Mouse (Mus musculus): ENCODE measurements around the gene Stxbp1.
A peak's percentile ranks its signal among the peaks of the same experiment; 100 is the strongest.

The Stxbp1 gene

DNA sequence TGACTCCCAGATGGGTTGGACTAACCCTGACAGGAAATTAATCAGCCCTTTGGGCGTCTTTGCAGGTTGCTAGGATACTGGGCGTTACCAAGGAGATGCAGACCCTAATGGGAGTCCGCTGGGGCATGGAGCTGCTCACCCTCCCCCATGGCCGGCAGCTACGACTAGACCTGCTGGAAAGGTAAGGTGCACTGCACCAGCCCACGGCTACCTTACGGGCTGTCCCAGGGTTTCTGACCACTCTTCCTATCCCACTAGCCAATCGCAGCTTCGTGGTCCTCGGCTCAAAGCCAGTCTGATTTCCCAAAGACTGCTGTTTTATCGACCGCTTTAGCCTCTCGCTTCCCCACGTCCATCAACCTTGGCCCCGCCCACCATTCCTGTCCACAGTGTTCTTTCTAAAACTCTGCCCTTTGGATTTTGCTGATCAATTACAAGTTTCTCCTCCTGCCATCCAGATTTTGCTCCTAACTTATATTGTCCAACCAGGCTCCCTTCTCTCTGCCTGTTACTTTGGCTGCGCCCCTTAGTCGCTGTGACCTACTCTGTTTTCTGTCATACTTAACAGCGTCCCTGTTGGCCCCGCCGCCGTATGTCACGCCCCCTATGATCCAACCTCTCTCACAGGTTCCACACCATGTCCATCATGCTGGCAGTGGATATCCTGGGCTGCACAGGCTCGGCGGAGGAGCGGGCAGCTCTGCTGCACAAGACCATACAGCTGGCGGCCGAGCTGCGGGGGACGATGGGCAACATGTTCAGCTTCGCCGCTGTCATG lies 96.0 kb downstream of the Stxbp1 start:
- no peak for DNase-seq

DNA sequence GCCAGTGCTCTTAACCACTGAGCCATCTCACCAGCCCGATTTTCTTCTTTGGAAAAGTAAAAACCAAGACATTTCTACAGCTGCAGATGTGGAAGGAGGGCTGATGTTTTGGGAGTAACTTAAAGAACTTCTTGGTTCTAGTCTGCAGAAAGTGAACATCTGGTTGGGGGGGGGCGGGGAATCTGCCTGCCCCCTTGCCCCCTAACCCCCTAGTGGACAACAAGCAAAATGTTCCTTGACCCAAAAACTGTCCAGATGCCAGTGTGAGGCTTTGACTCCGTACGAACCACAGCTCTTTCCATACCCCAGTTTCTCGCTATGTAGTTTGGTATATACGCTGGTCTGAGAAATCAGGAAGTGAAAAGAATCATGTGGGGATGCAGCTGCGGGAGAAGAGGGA lies 96.8 kb downstream of the Stxbp1 start:
- DNase-seq = no peak

DNA sequence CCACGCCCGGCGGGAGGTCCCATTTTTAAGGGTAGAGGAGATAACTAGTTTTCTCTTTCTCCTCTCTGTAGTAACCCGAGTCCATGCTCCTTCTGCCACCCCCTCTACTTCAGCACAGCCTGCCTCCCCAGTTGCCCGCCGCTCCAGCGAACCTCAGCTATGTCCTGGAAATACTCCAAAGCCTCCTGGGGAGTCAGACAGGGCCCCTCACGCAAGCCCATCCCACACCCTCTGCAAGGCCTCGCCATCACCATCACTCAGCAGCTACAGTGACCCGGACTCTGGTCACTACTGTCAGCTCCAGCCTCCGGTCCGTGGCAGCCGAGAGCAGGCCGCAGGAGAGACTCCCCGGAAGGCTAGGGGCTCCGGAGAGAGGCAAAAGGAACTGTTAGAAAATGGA lies 98.0 kb downstream of the Stxbp1 start:
- DNase-seq = no peak

DNA sequence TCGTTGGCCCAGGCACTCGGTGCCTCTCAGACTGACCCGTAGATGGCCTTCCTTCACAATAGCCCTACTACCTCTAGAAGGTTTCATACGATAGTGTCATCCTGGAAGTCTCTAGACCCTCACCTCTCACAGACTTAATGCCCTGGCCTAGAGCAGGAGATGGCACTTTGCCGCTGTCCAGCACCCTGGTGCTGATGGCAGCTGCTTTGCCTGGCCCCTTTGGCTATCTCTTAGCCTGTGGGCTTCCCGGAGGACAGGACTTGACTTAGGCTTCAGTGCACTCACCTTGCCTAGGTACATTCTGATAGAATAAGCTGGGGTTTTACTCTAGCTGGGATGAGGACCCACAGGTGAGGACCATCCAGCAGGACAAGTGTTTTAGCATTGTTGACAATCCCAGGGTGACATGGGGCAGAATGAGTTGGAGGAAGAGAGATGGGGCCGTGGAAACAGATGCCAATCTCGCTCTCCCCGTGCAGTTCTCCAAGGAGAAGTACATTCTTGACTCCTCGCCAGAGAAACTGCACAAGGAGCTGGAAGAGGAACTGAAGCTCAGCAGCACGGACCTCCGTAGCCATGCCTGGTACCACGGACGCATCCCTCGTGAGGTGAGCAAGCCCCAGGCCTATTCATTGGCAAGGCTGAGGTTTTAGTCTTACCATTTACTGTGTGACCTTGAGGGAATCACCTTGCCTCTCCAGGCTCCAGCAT lies 102.6 kb downstream of the Stxbp1 start:
- no peak for DNase-seq

DNA sequence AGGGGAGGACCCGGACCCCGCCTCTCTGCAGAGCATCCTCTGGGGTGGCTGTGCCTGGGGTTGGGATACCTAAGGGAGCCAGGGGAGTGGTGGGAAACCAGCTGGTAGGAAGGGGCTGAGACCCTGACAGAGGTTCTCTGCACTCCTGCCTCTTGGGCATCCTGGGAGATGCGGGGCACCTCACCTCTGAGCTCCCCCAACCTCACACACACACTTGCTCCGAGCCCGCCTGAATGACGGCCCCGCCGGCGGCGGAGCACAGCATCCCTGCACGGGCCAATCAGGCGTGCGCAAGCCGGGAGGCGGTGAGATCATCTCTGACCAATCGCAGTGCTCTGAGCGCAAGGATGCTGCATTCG lies 104.9 kb downstream of the Stxbp1 start:
- DNase-seq = peak; percentile 94 to 96

DNA sequence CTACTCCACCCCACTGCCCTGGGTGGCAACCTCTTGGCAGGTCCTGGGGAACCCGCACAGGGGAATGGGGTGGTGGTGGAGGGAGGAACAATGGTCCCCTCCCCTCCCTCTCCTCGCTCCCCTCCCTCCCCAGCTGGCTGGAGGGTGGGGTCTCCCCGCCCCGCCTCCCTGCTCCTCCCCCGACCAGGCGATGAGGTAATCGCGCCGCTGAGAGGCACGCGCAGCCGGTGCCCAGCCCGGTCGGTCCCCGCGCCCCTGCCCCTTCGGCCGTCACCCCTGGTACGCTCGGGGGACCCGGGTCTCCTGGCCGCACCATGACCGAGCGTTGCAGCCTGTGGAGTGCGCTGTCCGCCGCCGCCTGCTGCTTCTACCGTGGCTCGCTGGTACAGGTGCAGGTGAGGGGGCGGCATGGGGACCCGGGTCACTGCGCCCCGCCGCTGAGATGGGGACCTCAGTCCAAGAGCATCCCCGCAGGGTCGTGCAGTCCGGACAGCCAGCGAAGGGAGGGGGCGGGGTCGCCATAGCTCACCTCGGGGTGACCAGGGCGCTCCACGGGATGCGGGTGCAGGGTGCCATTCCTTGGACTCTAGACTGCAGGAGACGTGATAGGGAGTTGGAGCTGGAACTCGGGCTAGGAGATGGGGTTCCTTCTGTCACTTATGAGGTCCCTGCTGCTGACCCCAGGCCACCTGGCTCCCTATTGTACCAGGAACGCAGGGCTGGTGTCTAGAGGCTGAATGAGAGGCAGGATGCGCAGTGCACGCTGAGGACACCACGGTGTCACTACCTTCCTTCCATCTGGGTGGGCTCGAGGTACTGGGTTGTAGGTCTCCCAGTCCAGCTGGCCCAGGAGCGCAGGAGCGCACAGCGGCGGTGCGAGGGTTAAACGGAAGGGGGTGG lies 105.5 kb downstream of the Stxbp1 start:
- peak; percentile 85 to 90 for DNase-seq

DNA sequence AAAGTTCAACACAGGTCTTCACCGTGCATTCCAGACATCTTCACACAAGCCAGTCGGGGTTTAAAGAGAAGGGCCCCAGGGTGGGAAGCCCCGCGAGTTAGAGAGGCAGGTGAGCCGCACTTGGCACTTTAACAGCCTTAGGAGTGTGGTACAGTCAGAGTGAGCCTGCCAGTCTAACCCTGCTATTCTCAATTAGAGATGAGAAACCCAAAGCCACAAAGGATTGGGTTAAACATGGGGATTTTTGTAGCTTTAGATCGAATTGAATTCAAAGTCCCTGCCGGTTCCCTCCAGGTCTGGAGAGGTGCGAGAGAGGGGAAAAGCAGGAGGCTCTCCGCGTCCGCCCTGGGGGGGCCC lies 106.2 kb downstream of the Stxbp1 start, which contains the start of gene 6330409D20Rik:
Gene 6330409D20Rik, minus strand, starts transcription at position 101 of the 357 bp plus-strand sequence.
- DNase-seq = no peak

DNA sequence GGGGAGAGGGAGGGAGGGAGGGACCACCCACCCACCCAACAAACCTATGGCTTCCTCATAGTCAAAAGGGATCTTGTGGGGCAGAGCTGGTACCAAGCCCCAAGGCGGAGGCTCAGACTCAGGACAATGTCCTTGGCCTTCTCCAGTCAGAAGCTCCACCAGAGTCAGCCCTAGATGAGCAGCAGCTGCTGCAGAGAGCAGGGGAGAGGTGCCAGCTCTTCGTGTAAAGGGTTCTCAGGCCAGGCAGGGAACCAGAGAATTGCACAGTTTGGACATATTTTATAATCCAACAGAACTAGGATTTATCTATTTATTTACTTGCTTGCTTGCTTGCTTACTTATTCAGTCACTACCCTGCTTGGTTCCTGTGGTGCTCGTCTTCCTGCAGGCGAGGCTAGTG lies 107.7 kb downstream of the Stxbp1 start:
- DNase-seq = no peak
